Mouse (Mus musculus) heart, embryonic 11.5 days (tissue): ENCODE results near the gene Tmem51. TPM values are rescaled to one million over a fixed set of nuclear protein-coding genes. Genes with fewer than 3 reads are reported as not detected.

ENCODE experiments used
- ATAC-seq: fragments of 200-750 bp; cut with Nextera tagmentation; replicated peaks from 2 replicates; pipeline ENCODE4 v1.8.0; 2017; ENCODE audit warnings: moderate library complexity; ENCODE audit not compliant: insufficient number of reproducible peaks, low FRiP score, low TSS enrichment
- H3K27ac ChIP-seq: fragments of 300-500 bp; sonication (generic); 2 replicates; pipeline ENCODE4 v1.5.1; 2014; ENCODE audit warnings: mild to moderate bottlenecking, low read depth, low read length
- H3K27me3 ChIP-seq: fragments of 300-500 bp; sonication (generic); 2 replicates; pipeline ENCODE4 v1.6.1; 2014; ENCODE audit warnings: mild to moderate bottlenecking, low read length, mixed read lengths; ENCODE audit not compliant: control insufficient read depth, insufficient read depth
- H3K36me3 ChIP-seq: fragments of 300-500 bp; sonication (generic); 2 replicates; pipeline ENCODE4 v1.6.1; 2014; ENCODE audit warnings: mild to moderate bottlenecking, low read length, moderate library complexity, mixed read lengths; ENCODE audit not compliant: control insufficient read depth, insufficient read depth
- H3K4me1 ChIP-seq: fragments of 300-500 bp; sonication (generic); 2 replicates; pipeline ENCODE4 v1.6.1; 2014; ENCODE audit warnings: low read length; ENCODE audit not compliant: control insufficient read depth, insufficient read depth
- H3K4me2 ChIP-seq: fragments of 300-500 bp; sonication (generic); 2 replicates; pipeline ENCODE4 v1.6.1; 2014; ENCODE audit warnings: mild to moderate bottlenecking, moderate library complexity
- H3K4me3 ChIP-seq: fragments of 300-500 bp; sonication (generic); 2 replicates; pipeline ENCODE4 v1.5.1; 2014; ENCODE audit warnings: low read depth, low read length
- H3K9ac ChIP-seq: fragments of 300-500 bp; sonication (generic); 2 replicates; pipeline ENCODE4 v1.6.1; 2014; ENCODE audit warnings: mild to moderate bottlenecking, low read depth, low read length, moderate library complexity
- H3K9me3 ChIP-seq: fragments of 300-500 bp; sonication (generic); replicated peaks from 2 replicates; pipeline ENCODE4 v1.6.1; 2016; ENCODE audit warnings: low read length; ENCODE audit not compliant: control insufficient read depth
- WGBS: fragments of 180-500 bp; shearing (Covaris S2); extraction: QIAGEN DNeasy Blood & Tissue Kit; methylation state at CpG from one replicate; pipeline ENCODE4 v1.1.7; 2014; ENCODE audit not compliant: insufficient replicate concordance; 5-methylcytosine and 5-hydroxymethylcytosine counted together
- polyA plus RNA-seq: library from polyadenylated mRNA; unstranded; fragments of >200 nt; fragmentation: Nextera tagmentation; extraction: Ambion mirVana; gene quantifications from 2 replicates; pipeline ENCODE4 v1.2.1, GENCODE M21; 2014

Gene Tmem51
- polyA plus RNA-seq, 1 experiment from 2014 or later: 21.9 TPM

DNA sequence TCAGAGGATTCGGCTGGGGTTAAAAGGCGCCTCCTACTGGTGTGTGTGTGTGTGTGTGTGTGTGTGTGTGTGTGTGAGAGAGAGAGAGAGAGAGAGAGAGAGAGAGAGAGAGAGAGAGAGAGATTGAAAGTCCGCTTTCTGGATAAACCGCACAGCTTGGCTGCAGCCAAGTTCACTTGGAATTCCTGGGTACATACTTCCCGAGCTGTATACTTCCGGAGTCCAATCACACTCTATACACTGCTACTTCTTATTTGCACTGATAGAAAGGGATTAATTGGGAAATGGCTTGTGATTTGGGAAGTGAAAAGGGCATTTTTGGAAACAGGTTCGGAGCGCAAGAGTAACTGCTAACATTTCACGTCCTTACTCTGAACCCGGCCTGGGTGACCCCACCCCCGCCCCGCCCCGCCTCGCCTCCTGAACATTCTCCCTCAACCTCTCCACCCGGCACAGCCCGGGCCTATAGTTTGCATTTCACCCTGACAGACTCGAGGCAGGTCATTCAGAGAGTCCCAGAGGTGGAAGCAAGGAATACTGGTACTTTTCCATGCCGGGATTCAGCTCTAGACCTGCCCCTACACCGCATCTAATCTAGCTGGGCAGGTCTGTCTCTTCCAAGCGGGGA is 946 bp upstream of the Tmem51 start:
- H3K4me3 ChIP-seq: peak overlapping the region; percentile 61
- H3K9me3 ChIP-seq: no peaks in the 10 kb centered on the region
- H3K36me3 ChIP-seq: no peaks in the 10 kb centered on the region
- ATAC-seq: no peak
- H3K27ac ChIP-seq: no peak overlapping the region
- WGBS: 4% methylated on average over 20 of the region's 20 CpGs
- peak overlapping the region; percentile 77 for H3K4me2 ChIP-seq
- H3K9ac ChIP-seq: peak overlapping the region; percentile 68
- H3K4me1 ChIP-seq: peaks cover 31% of the 10 kb centered on the region
- 0 out of 2 replicates have a peak, but pooled peaks cover 6% of the 10 kb centered on the region for H3K27me3 ChIP-seq

DNA sequence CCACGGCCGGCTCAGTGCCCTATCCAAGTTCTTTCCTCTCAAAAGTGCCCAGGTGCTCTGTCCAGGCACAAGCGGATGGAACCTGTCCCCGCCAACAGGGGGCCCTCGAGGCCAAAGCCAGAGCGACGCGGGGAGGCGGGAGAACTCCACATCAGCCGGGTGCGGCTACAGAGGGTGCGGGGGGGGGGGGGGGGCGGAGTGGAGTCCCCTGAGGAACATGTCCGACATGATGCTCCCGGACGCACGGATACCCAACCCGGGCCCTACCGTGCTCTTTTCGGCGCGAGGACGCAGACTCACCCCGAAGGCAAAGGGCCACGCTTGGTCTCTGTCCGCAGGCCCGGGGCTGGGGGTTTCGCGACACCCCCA is 358 bp downstream of the Tmem51 start:
- H3K9me3 ChIP-seq: no peaks in the 10 kb centered on the region
- no peaks in the 10 kb centered on the region for H3K36me3 ChIP-seq
- 0 out of 2 replicates have a peak, but pooled peaks cover 6% of the 10 kb centered on the region for H3K27me3 ChIP-seq
- peak overlapping the region; percentile 68 for H3K9ac ChIP-seq
- peaks cover 38% of the 10 kb centered on the region for H3K4me1 ChIP-seq
- peak overlapping the region; percentile 61 for H3K4me3 ChIP-seq
- peak overlapping the region; percentile 77 for H3K4me2 ChIP-seq
- 1% methylated on average over 27 of the region's 29 CpGs for WGBS
- peak overlapping the region; percentile 70 for H3K27ac ChIP-seq
- peak; percentile 80 for ATAC-seq

DNA sequence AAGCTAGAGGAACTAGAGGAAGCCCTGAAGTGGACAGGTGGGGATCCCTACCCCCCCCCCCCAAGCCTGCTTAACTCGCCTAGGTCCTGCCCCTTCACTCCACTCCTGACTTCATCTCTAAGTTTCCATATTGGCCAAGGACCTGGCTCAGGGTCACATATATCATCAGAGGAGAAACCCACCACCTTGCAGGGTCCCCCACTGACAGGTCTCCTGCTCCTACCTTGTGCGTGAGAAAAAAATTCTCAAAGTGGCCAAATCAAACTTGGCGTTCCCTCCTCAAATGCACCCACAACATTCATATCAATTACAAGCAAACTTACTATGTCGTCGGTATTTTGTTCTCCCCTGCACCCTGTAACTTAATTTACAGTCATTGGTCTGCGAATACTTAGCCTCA is 911 bp downstream of the Tmem51 start:
- Histone ChIP-seq H3K4me1 (peaks cover 39% of the 10 kb centered on the region), H3K36me3 (no peaks in the 10 kb centered on the region), H3K4me2 (peak overlapping the region; percentile 77), H3K9me3 (no peaks in the 10 kb centered on the region), H3K9ac (peak overlapping the region; percentile 68; the same call in 1 of the 2 replicates), H3K27me3 (0 out of 2 replicates have a peak, but pooled peaks cover 6% of the 10 kb centered on the region), H3K4me3 (peak overlapping the region; percentile 61), H3K27ac (no peak overlapping the region)
- 43% methylated on average over 6 of the region's 6 CpGs for WGBS
- ATAC-seq: no peak

DNA sequence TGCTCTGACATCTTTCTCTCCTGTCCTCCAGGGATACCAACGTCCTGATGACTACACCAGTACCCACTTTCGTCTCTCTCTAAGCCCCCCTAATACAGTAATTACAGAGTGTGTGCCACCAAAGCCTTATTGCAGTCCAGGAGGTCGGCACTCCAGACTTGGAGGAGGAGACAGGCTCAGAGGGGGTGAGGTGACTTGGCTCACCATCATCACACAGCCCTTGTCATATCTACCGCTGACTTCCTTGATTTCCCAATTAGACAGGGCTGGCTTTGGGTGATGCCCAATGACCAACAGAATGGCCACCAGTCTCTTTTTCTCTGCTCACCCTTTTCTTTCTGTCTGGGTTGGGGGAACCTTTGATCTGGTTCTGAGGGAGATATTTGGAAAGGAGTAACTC is 1.4 kb downstream of the Tmem51 start:
- H3K9ac ChIP-seq: no peak overlapping the region
- ATAC-seq: no peak
- peak overlapping the region; percentile 2; the same call in 1 of the 2 replicates for H3K4me3 ChIP-seq
- peaks cover 44% of the 10 kb centered on the region for H3K4me1 ChIP-seq
- WGBS: 78% methylated on average over 4 of the region's 4 CpGs
- H3K36me3 ChIP-seq: no peaks in the 10 kb centered on the region
- H3K9me3 ChIP-seq: no peaks in the 10 kb centered on the region
- H3K27me3 ChIP-seq: 0 out of 2 replicates have a peak, but pooled peaks cover 6% of the 10 kb centered on the region
- no peak overlapping the region for H3K27ac ChIP-seq
- peak overlapping the region; percentile 77 for H3K4me2 ChIP-seq

DNA sequence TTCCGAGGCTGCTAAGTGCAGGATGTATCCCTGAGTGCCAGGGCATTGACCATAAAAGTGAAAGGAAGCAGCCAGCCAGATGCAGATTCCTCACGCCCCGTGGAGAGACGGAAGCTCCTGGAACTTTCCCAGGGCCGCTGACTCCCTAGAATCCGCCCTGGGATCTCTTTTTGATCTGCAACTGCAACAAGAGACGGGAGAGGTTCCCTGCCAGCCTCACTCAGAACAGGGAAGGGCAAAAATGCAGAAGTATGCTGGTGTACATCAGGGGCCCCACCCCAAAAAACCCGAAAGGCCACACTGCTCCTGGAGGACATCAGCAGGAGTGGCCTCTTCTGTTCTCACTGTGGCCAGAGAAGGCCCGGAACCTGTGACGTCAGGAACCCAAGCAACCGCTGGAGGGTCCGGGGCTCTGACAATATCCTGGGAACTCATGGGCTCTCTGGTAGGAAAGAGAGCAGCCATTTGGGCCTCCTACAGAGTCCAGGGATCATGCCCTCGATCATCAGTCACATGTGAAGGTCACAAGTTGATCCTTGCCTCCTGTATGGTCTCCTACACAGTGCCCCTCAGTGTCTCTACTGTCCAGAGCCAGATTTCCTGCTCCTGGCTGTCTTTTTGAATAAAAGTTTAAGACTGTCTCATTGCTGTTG is 2.3 kb downstream of the Tmem51 start:
- 49% methylated on average over 13 of the region's 13 CpGs for WGBS
- Histone ChIP-seq H3K27me3 (0 out of 2 replicates have a peak, but pooled peaks cover 6% of the 10 kb centered on the region), H3K36me3 (no peaks in the 10 kb centered on the region), H3K9ac (0 out of 2 replicates have a peak overlapping the region, but pooled peaks have one; percentile 6), H3K4me1 (peaks cover 50% of the 10 kb centered on the region), H3K27ac (no peak overlapping the region), H3K9me3 (no peaks in the 10 kb centered on the region), H3K4me3 (no peak overlapping the region), H3K4me2 (peak overlapping the region; percentile 19; the same call in 1 of the 2 replicates)
- ATAC-seq: no peak

DNA sequence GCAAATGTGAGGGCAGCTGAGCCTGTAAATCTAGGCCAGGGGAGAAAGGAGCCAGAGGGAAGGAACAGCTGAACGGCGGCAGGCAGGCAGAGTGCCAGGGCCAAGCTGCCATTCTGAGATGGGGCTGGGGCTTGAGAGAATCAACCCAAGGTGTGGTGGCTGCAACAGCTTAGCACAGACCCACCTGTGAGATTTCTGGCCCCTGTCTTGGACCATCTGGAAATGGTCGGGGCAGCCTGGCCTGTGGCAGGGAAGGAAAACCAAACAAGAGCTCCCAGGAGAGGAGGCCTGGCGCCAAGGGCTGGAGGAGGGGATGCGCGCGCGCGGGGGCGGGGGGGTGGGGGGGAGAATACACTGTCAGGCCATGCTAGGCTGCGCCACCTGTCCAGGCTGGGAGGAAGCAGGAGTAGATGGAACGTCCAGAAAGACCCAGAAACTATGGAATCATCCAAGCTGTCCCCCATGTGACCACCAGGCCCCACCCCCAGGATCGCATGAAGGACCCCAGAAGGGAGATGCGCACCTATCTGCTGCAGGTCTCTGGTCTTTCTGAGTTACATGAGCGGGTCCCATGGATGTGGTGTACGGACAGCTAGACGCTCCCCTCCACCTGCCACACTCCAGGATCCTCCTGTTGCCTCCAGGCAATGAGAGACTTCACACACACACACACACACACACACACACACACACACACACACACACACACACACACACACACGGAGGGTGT is 3.0 kb downstream of the Tmem51 start:
- Histone ChIP-seq H3K27ac (no peak overlapping the region), H3K4me1 (peaks cover 50% of the 10 kb centered on the region), H3K9me3 (no peaks in the 10 kb centered on the region), H3K4me2 (no peak overlapping the region), H3K27me3 (0 out of 2 replicates have a peak, but pooled peaks cover 6% of the 10 kb centered on the region), H3K4me3 (no peak overlapping the region), H3K36me3 (no peaks in the 10 kb centered on the region), H3K9ac (no peak overlapping the region)
- ATAC-seq: no peak
- WGBS: 69% methylated on average over 17 of the region's 18 CpGs

DNA sequence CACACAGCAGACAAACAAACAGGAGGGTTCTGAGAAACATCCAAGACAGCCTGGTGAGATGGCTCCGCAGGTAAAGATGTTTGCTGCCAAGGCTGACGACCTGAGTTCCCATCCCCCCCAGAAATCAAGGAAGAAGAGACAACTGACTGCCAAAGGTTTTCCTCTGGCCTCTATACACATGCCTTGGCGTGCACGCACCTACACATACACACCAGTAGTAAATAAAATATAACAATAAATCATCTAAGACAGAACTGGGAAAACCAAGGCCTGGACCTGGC is 3.7 kb downstream of the Tmem51 start:
- Histone ChIP-seq H3K4me1 (peaks cover 55% of the 10 kb centered on the region), H3K27ac (no peak overlapping the region), H3K36me3 (no peaks in the 10 kb centered on the region), H3K9me3 (no peaks in the 10 kb centered on the region), H3K4me2 (no peak overlapping the region), H3K9ac (no peak overlapping the region), H3K27me3 (0 out of 2 replicates have a peak, but pooled peaks cover 6% of the 10 kb centered on the region), H3K4me3 (no peak overlapping the region)
- 80% methylated on average over 4 of the region's 4 CpGs for WGBS
- no peak for ATAC-seq

DNA sequence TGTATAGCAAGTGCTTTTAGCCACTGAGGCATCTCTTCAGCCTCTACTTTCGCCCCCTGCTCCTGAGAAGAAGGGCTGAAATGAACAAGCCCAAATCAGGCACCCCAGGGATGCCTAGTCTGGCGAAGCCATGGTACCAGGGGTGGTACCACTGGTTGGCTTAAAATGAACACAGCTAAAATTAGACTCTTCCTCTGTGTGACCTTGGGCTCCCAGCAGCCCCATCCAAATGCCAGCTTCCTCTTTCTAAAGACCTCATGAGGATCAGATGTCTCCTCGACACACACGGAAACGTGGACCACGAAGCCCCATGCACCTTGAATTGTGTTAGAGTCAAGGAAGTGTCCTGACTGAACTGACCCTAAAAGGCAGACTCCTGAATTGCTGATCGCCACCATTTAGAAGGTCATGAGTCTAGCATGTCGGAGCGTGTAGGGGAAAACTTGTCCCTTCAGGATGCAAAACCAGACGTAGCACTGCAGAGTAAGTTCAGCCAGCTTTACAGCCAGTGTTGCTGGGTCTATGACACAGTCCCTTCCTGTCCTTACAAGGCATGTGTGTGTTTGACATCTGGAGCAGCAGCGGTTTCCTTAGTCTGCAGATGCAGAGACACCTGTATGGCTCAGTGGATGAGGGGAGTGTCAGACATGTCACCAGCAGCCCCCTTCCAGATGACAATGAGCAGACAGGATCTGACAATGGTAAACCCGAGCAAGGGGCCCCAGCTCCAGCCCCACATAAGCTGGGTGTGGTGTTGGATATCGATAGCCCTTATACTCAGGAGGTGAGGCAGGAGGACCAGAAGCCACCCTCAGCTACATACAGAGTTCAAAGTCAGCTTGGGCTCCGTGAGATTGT is 4.2 kb downstream of the Tmem51 start:
- no peak for ATAC-seq
- Histone ChIP-seq H3K4me3 (no peak overlapping the region), H3K9me3 (no peaks in the 10 kb centered on the region), H3K27me3 (0 out of 2 replicates have a peak, but pooled peaks cover 6% of the 10 kb centered on the region), H3K36me3 (no peaks in the 10 kb centered on the region), H3K4me2 (no peak overlapping the region), H3K4me1 (peaks cover 61% of the 10 kb centered on the region), H3K9ac (no peak overlapping the region), H3K27ac (no peak overlapping the region)
- WGBS: 67% methylated on average over 14 of the region's 14 CpGs
